Mouse (Mus musculus): ENCODE results near the gene OR5BS1P.

GRCm38 (mm10) chr15:98424326-98424725 is 45.4 kb upstream of the OR5BS1P start:
- TF ChIP-seq CTCF (IDR thresholded peaks at IDR 0.05; ENCODE audit: control insufficient read depth, insufficient read depth, low read length) (no peak), POLR2A (IDR thresholded peaks at IDR 0.05; ENCODE audit: borderline replicate concordance, control insufficient read depth, low read depth, low read length) (no peak)

Measured in bone marrow, adult 2 months (tissue).